Mouse (Mus musculus) CH12F3 (cell line): Measurements from ENCODE around the gene Ptpn11.

ENCODE experiments used
- in situ Hi-C: fragments of 300-500 bp; cut with MboI; formaldehyde crosslinking; loops from 2 replicates; pipeline ENCODE4 v1.14.3; 2020; ENCODE audit warnings: low sequenced_read_pairs

Gene Ptpn11

GRCm38 (mm10) chr5:121131801-121132200 lies 59.4 kb downstream of the Ptpn11 start:
- in situ Hi-C loops: no loop called here

- in situ Hi-C loops: no loop called here
Observed at GRCm38 (mm10) chr5:121129254-121129653, 61.9 kb downstream of the Ptpn11 start.

GRCm38 (mm10) chr5:121126051-121126450 lies 65.1 kb downstream of the Ptpn11 start:
- in situ Hi-C loops: no loop called here

- in situ Hi-C loops: no loop called here
Observed at GRCm38 (mm10) chr5:121125563-121125962, 65.6 kb downstream of the Ptpn11 start.

GRCm38 (mm10) chr5:121124208-121125185 lies 66.7 kb downstream of the Ptpn11 start:
- in situ Hi-C loops: no loop called here

GRCm38 (mm10) chr5:121123399-121123798 lies 67.8 kb downstream of the Ptpn11 start:
- in situ Hi-C loops: no loop called here

- in situ Hi-C loops: no loop called here
Observed at GRCm38 (mm10) chr5:121122577-121122976, 68.6 kb downstream of the Ptpn11 start.

GRCm38 (mm10) chr5:121122036-121122435 lies 69.2 kb downstream of the Ptpn11 start:
- in situ Hi-C loops: no loop called here

- in situ Hi-C loops: no loop called here
Observed at GRCm38 (mm10) chr5:121119331-121120034, 71.7 kb downstream of the Ptpn11 start.

- in situ Hi-C loops: no loop called here
Observed at GRCm38 (mm10) chr5:121118345-121118744, 72.9 kb downstream of the Ptpn11 start.

- in situ Hi-C loops: no loop called here
Observed at GRCm38 (mm10) chr5:121116941-121117340, 74.3 kb downstream of the Ptpn11 start.

- in situ Hi-C loops: no loop called here
Observed at GRCm38 (mm10) chr5:121115391-121116157, 75.6 kb downstream of the Ptpn11 start.

GRCm38 (mm10) chr5:121114151-121114550 lies 77.0 kb downstream of the Ptpn11 start:
- in situ Hi-C loops: no loop called here

- in situ Hi-C loops: no loop called here
Observed at GRCm38 (mm10) chr5:121112390-121112789, 78.8 kb downstream of the Ptpn11 start.

- in situ Hi-C loops: no loop called here
Observed at GRCm38 (mm10) chr5:121111106-121111915, 79.9 kb downstream of the Ptpn11 start.

GRCm38 (mm10) chr5:121109185-121109584 lies 82.0 kb downstream of the Ptpn11 start:
- in situ Hi-C loops: no loop called here

- in situ Hi-C loops: no loop called here
Observed at GRCm38 (mm10) chr5:121106913-121107312, 84.3 kb downstream of the Ptpn11 start.

- in situ Hi-C loops: no loop called here
Observed at GRCm38 (mm10) chr5:121100886-121101580, 90.2 kb downstream of the Ptpn11 start.

GRCm38 (mm10) chr5:121100095-121100494 lies 91.1 kb downstream of the Ptpn11 start:
- in situ Hi-C loops: no loop called here

- in situ Hi-C loops: no loop called here
Observed at GRCm38 (mm10) chr5:121097970-121098369, 93.2 kb downstream of the Ptpn11 start.
